8 mouse cellular contexts compared by ENCODE assay signal in genomic region chr6:100800497-100800955, GRCm38 (mm10). TPM values are rescaled to one million over a fixed set of nuclear protein-coding genes. Genes with fewer than 3 reads are reported as not detected.
DNase-seq lines count a peak whose midpoint lies in the region; ATAC-seq and TF ChIP-seq lines count a peak whose summit lies in the region.

No protein-coding gene starts in this region.

- H3K9me3 ChIP-seq in kidney, embryonic 15.5 days (replicated peaks): no peaks in the 10 kb centered on the region
- H3K9me3 ChIP-seq in liver, embryonic 12.5 days (replicated peaks): no peaks in the 10 kb centered on the region

- no peaks in the 10 kb centered on the region for H3K36me3 ChIP-seq in kidney, adult 2 months (ENCODE audit: control insufficient read depth, insufficient read depth, low read length)
- 0 out of 2 replicates have a peak, but pooled peaks cover 3% of the 10 kb centered on the region for H3K36me3 ChIP-seq in kidney, embryonic 15.5 days
- no peaks in the 10 kb centered on the region for H3K36me3 ChIP-seq in liver, embryonic 12.5 days

- no peak overlapping the region for H3K4me2 ChIP-seq in kidney, embryonic 15.5 days
- no peak overlapping the region for H3K4me2 ChIP-seq in liver, embryonic 12.5 days

- WGBS in kidney, adult 2 months: 31% methylated on average over 10 of the region's 10 CpGs
- 35% methylated on average over 10 of the region's 10 CpGs for WGBS in kidney, embryonic 15.5 days
- WGBS in liver, embryonic 12.5 days (ENCODE audit: insufficient replicate concordance): 45% methylated on average over 10 of the region's 10 CpGs

- TF ChIP-seq POLR2A in kidney, adult 2 months (IDR thresholded peaks at IDR 0.05; ENCODE audit: low read depth, low read length): no peak

- ATAC-seq in kidney, embryonic 15.5 days (replicated peaks; ENCODE audit: low FRiP score): no peak
- no peak for ATAC-seq in liver, embryonic 12.5 days

- H3K9ac ChIP-seq in kidney, embryonic 15.5 days: no peak overlapping the region
- H3K9ac ChIP-seq in liver, embryonic 12.5 days: no peak overlapping the region

- no peak for TF ChIP-seq CTCF in kidney, adult 2 months (conservative IDR thresholded peaks at IDR 0.05; ENCODE audit: insufficient read depth, insufficient read length, low read depth, low read length)

- H3K27ac ChIP-seq in kidney, adult 2 months (ENCODE audit: insufficient read depth, low read depth, low read length): no peak overlapping the region
- no peak overlapping the region for H3K27ac ChIP-seq in kidney, embryonic 15.5 days
- no peak overlapping the region for H3K27ac ChIP-seq in liver, embryonic 12.5 days

- peak; percentile 45 for DNase-seq in kidney, adult 2 months
- peak; percentile 91 for DNase-seq in adipocyte (ENCODE audit: low spot score)
- DNase-seq in frontal cortex, postnatal 25 days (ENCODE audit: low spot score in 2 of 2): peak; percentile 12 to 34
- DNase-seq in kidney, postnatal 14 days: peak; percentile 37
- peak; percentile 61 for DNase-seq in lung, postnatal 14 days
- peak; percentile 53 for DNase-seq in urinary bladder, adult 2 months (ENCODE audit: low spot score)

- no peaks in the 10 kb centered on the region for H3K4me1 ChIP-seq in kidney, adult 2 months (ENCODE audit: control insufficient read depth, insufficient read depth, low read length)
- H3K4me1 ChIP-seq in kidney, embryonic 15.5 days: peaks cover 18% of the 10 kb centered on the region
- H3K4me1 ChIP-seq in liver, embryonic 12.5 days: no peaks in the 10 kb centered on the region

- no peaks in the 10 kb centered on the region for H3K27me3 ChIP-seq in kidney, adult 2 months (replicated peaks; ENCODE audit: control insufficient read depth, insufficient read depth, low read length)
- no peaks in the 10 kb centered on the region for H3K27me3 ChIP-seq in kidney, embryonic 15.5 days
- no peaks in the 10 kb centered on the region for H3K27me3 ChIP-seq in liver, embryonic 12.5 days (replicated peaks)

- H3K4me3 ChIP-seq in kidney, adult 2 months (ENCODE audit: insufficient read depth, low read depth, low read length): no peak overlapping the region
- no peak overlapping the region for H3K4me3 ChIP-seq in kidney, embryonic 15.5 days (replicated peaks)
- no peak overlapping the region for H3K4me3 ChIP-seq in liver, embryonic 12.5 days

RNA-seq across cellular contexts. Expression of gene Ppp4r2, which starts 32.9 kb away (rescaled TPM):
- polyA plus RNA-seq in kidney, adult 2 months (2012; rRNA removed): 12.4 and 14.7 TPM in 2 replicates
- 21.5 and 22.6 TPM in 2 replicates for polyA plus RNA-seq in kidney, embryonic 15.5 days (2015; fragmentation: Nextera tagmentation; extraction: Ambion mirVana)
- polyA plus RNA-seq in urinary bladder, adult 2 months (2012; rRNA removed): 36.9 and 37.3 TPM in 2 replicates
- polyA plus RNA-seq in liver, embryonic 12.5 days (2016; fragmentation: Nextera tagmentation; extraction: Ambion mirVana): 13.3 TPM in 2 replicates

Comparison
In these comparisons a context has a peak if more than half of its experiments do, and no peak if none do; other contexts are left out.
1. DNase-seq: peak in every context shown above with its lines; median percentile 91 in adipocyte; 61 in lung, postnatal 14 days; 53 in urinary bladder, adult 2 months; 45 in kidney, adult 2 months; 37 in kidney, postnatal 14 days; 23 in frontal cortex, postnatal 25 days.